Mouse (Mus musculus) ES-Bruce4 (cell line): ENCODE results near the gene Extl1.

Experiments used
- CTCF ChIP-seq: IDR thresholded peaks from one replicate; pipeline ENCODE4 v1.8.1; 2011; ENCODE audit warnings: low read depth, low read length
- EP300 ChIP-seq: IDR thresholded peaks from 2 replicates; pipeline ENCODE4 v1.6.1; 2011; ENCODE audit warnings: low read depth, low read length; ENCODE audit not compliant: insufficient read depth

GRCm38 (mm10) chr4:134430381-134431004, 46.8 kb upstream of the Extl1 start:
- TF ChIP-seq CTCF = no peak
- TF ChIP-seq EP300 = no peak
